Mouse (Mus musculus) intestine, postnatal 0 days (tissue): ENCODE measurements around the gene Nup54. TPM values are rescaled to one million over a fixed set of nuclear protein-coding genes. Genes with fewer than 3 reads are reported as not detected.

Experiments used
- ATAC-seq: fragments of 200-750 bp; cut with Nextera tagmentation; 2 replicates; pipeline ENCODE4 v1.8.0; 2017; ENCODE audit warnings: mild to moderate bottlenecking, moderate TSS enrichment, moderate library complexity
- H3K27ac ChIP-seq: fragments of 300-500 bp; sonication (generic); 2 replicates; pipeline ENCODE4 v1.5.1; 2014; ENCODE audit warnings: mild to moderate bottlenecking, low read depth, low read length, moderate library complexity
- H3K27me3 ChIP-seq: fragments of 300-500 bp; sonication (generic); replicated peaks from 2 replicates; pipeline ENCODE4 v1.6.1; 2014; ENCODE audit warnings: low read length, mixed read lengths; ENCODE audit not compliant: control insufficient read depth, insufficient read depth
- H3K36me3 ChIP-seq: fragments of 300-500 bp; sonication (generic); 2 replicates; pipeline ENCODE4 v1.6.1; 2014; ENCODE audit warnings: mild to moderate bottlenecking, moderate library complexity; ENCODE audit not compliant: control insufficient read depth, insufficient read depth
- H3K4me1 ChIP-seq: fragments of 300-500 bp; sonication (generic); replicated peaks from 2 replicates; pipeline ENCODE4 v1.6.1; 2014; ENCODE audit warnings: antibody characterized with exemption, low read length, mixed read lengths; ENCODE audit not compliant: control insufficient read depth, insufficient read depth
- H3K4me2 ChIP-seq: fragments of 300-500 bp; sonication (generic); replicated peaks from 2 replicates; pipeline ENCODE4 v1.6.1; 2014; ENCODE audit warnings: low read depth, mild to moderate bottlenecking, moderate library complexity
- H3K4me3 ChIP-seq: fragments of 300-500 bp; sonication (generic); 2 replicates; pipeline ENCODE4 v1.5.1; 2014; ENCODE audit warnings: low read depth, low read length
- H3K9ac ChIP-seq: fragments of 300-500 bp; sonication (generic); 2 replicates; pipeline ENCODE4 v1.6.1; 2014; ENCODE audit warnings: mild to moderate bottlenecking, low read depth, low read length
- H3K9me3 ChIP-seq: fragments of 300-500 bp; sonication (generic); 2 replicates; pipeline ENCODE4 v1.6.1; 2016; ENCODE audit warnings: mixed run types; ENCODE audit not compliant: control insufficient read depth
- CTCF ChIP-seq: sonication (generic); IDR thresholded peaks from 2 replicates; pipeline ENCODE4 v1.5.1; 2016; ENCODE audit warnings: low read depth, mild to moderate bottlenecking, control low read depth, antibody characterized with exemption, moderate library complexity
- WGBS: fragments of 180-500 bp; shearing (Covaris S2); extraction: QIAGEN DNeasy Blood & Tissue Kit; methylation state at CpG from one replicate; pipeline ENCODE4 v1.1.7; 2014; 5-methylcytosine and 5-hydroxymethylcytosine counted together
- polyA plus RNA-seq: library from polyadenylated mRNA; unstranded; fragments of >200 nt; fragmentation: Nextera tagmentation; extraction: Ambion mirVana; gene quantifications from 2 replicates; pipeline ENCODE4 v1.2.1, GENCODE M21; 2015

Nup54 gene
- polyA plus RNA-seq, 1 experiment from 2014 or later: 16.4 TPM

- Histone ChIP-seq H3K27ac (no peak overlapping the region), H3K9ac (no peak overlapping the region), H3K9me3 (no peaks in the 10 kb centered on the region), H3K4me2 (no peak overlapping the region), H3K4me3 (no peak overlapping the region), H3K36me3 (peaks cover 8% of the 10 kb centered on the region), H3K27me3 (no peaks in the 10 kb centered on the region), H3K4me1 (no peaks in the 10 kb centered on the region)
- ATAC-seq: no peak
- 85% methylated on average over 5 of the region's 5 CpGs for WGBS
- no peak for TF ChIP-seq CTCF
These were observed 30.5 kb upstream of the Nup54 start for GRCm38 (mm10) chr5:92465511-92465910.

GRCm38 (mm10) chr5:92461321-92461720 lies 26.3 kb upstream of the Nup54 start:
- H3K4me1 ChIP-seq: no peaks in the 10 kb centered on the region
- peaks cover 35% of the 10 kb centered on the region for H3K36me3 ChIP-seq
- no peak overlapping the region for H3K4me2 ChIP-seq
- H3K27me3 ChIP-seq: no peaks in the 10 kb centered on the region
- WGBS: 27% methylated on average over 5 of the region's 5 CpGs
- no peak overlapping the region for H3K9ac ChIP-seq
- TF ChIP-seq CTCF: peak; percentile 93
- no peak overlapping the region for H3K4me3 ChIP-seq
- ATAC-seq: no peak
- no peak overlapping the region for H3K27ac ChIP-seq
- H3K9me3 ChIP-seq: no peaks in the 10 kb centered on the region

- no peak for TF ChIP-seq CTCF
- WGBS: 49% methylated on average over 5 of the region's 5 CpGs
- peaks cover 53% of the 10 kb centered on the region for H3K36me3 ChIP-seq
- H3K4me1 ChIP-seq: no peaks in the 10 kb centered on the region
- no peak for ATAC-seq
- H3K27ac ChIP-seq: no peak overlapping the region
- no peaks in the 10 kb centered on the region for H3K9me3 ChIP-seq
- H3K4me2 ChIP-seq: no peak overlapping the region
- no peaks in the 10 kb centered on the region for H3K27me3 ChIP-seq
- no peak overlapping the region for H3K4me3 ChIP-seq
- no peak overlapping the region for H3K9ac ChIP-seq
These were observed 23.7 kb upstream of the Nup54 start for GRCm38 (mm10) chr5:92458726-92459125.

GRCm38 (mm10) chr5:92457410-92457809 lies 22.4 kb upstream of the Nup54 start:
- H3K9ac ChIP-seq: no peak overlapping the region
- no peak for TF ChIP-seq CTCF
- H3K27me3 ChIP-seq: no peaks in the 10 kb centered on the region
- no peak overlapping the region for H3K27ac ChIP-seq
- no peaks in the 10 kb centered on the region for H3K4me1 ChIP-seq
- no peak for ATAC-seq
- 72% methylated on average over 2 of the region's 2 CpGs for WGBS
- no peak overlapping the region for H3K4me2 ChIP-seq
- H3K4me3 ChIP-seq: no peak overlapping the region
- no peaks in the 10 kb centered on the region for H3K9me3 ChIP-seq
- peaks cover 65% of the 10 kb centered on the region for H3K36me3 ChIP-seq

GRCm38 (mm10) chr5:92452876-92453275 lies 17.9 kb upstream of the Nup54 start:
- ATAC-seq: no peak
- Histone ChIP-seq H3K4me2 (no peak overlapping the region), H3K27ac (no peak overlapping the region), H3K4me1 (no peaks in the 10 kb centered on the region), H3K27me3 (no peaks in the 10 kb centered on the region), H3K9me3 (no peaks in the 10 kb centered on the region), H3K36me3 (peaks cover 82% of the 10 kb centered on the region), H3K4me3 (no peak overlapping the region), H3K9ac (no peak overlapping the region)
- TF ChIP-seq CTCF: no peak
- 95% methylated on average over 5 of the region's 5 CpGs for WGBS

GRCm38 (mm10) chr5:92446736-92447135 lies 11.7 kb upstream of the Nup54 start:
- no peak overlapping the region for H3K9ac ChIP-seq
- 91% methylated on average over 5 of the region's 5 CpGs for WGBS
- no peak for ATAC-seq
- TF ChIP-seq CTCF: no peak
- no peak overlapping the region for H3K4me2 ChIP-seq
- H3K4me1 ChIP-seq: no peaks in the 10 kb centered on the region
- no peak overlapping the region for H3K4me3 ChIP-seq
- no peaks in the 10 kb centered on the region for H3K27me3 ChIP-seq
- H3K36me3 ChIP-seq: peaks cover 75% of the 10 kb centered on the region
- no peak overlapping the region for H3K27ac ChIP-seq
- H3K9me3 ChIP-seq: no peaks in the 10 kb centered on the region

GRCm38 (mm10) chr5:92445016-92445415 lies 10.0 kb upstream of the Nup54 start:
- no peak for ATAC-seq

More at GRCm38 (mm10) chr5:92445016-92445415, 10.0 kb upstream of the Nup54 start:
- WGBS: 86% methylated on average over 2 of the region's 2 CpGs
- Histone ChIP-seq H3K36me3 (peaks cover 59% of the 10 kb centered on the region), H3K9ac (no peak overlapping the region), H3K4me3 (no peak overlapping the region), H3K9me3 (no peaks in the 10 kb centered on the region), H3K27me3 (no peaks in the 10 kb centered on the region), H3K27ac (no peak overlapping the region), H3K4me2 (no peak overlapping the region), H3K4me1 (no peaks in the 10 kb centered on the region)
- no peak for TF ChIP-seq CTCF
